Comparison of ENCODE assay signal across 9 mouse cellular contexts in genomic region chr13:49131946-49132687, GRCm38 (mm10). TPM values are rescaled to one million over a fixed set of nuclear protein-coding genes. Genes with fewer than 3 reads are reported as not detected.
DNase-seq lines count a peak whose midpoint lies in the region; ATAC-seq and TF ChIP-seq lines count a peak whose summit lies in the region.
"Had no signal": no experiment of that assay in that cellular context is flagged by ENCODE, and none has a peak within 500 bp of the region (broad histone marks: within the 10 kb centered on the region; RNA-seq: fewer than 3 reads in every experiment).

No protein-coding gene starts in this region.

- H3K27ac ChIP-seq in lung, embryonic 14.5 days (ENCODE audit: low read depth): peak overlapping the region; percentile 51; the same call in 1 of the 2 replicates
- peak overlapping the region; percentile 71 for H3K27ac ChIP-seq in hindbrain, embryonic 10.5 days
- no peak overlapping the region for H3K27ac ChIP-seq in liver, embryonic 15.5 days (replicated peaks)

- H3K4me3 ChIP-seq in lung, embryonic 14.5 days (ENCODE audit: low read depth, low read length): no peak overlapping the region
- H3K4me3 ChIP-seq in hindbrain, embryonic 10.5 days: no peak overlapping the region
- H3K4me3 ChIP-seq in liver, embryonic 15.5 days (replicated peaks): no peak overlapping the region

- H3K27me3 ChIP-seq in lung, embryonic 14.5 days (ENCODE audit: insufficient read depth, low read length): no peaks in the 10 kb centered on the region
- no peaks in the 10 kb centered on the region for H3K27me3 ChIP-seq in hindbrain, embryonic 10.5 days (ENCODE audit: insufficient read depth, poor library complexity, severe bottlenecking)
- H3K27me3 ChIP-seq in liver, embryonic 15.5 days: no peaks in the 10 kb centered on the region

- peak; percentile 11 for DNase-seq in lung, embryonic 14.5 days
- DNase-seq in lung, adult 18-20 months: no peak
- no peak for DNase-seq in hindbrain, embryonic 10.5 days (ENCODE audit: low spot score)
- peak; percentile 49 for DNase-seq in thymus, postnatal 14 days
- no peak for DNase-seq in urinary bladder, postnatal 25 days (ENCODE audit: low spot score)
- DNase-seq: lung, postnatal 10 days had no signal

- no peak overlapping the region for H3K9ac ChIP-seq in lung, embryonic 14.5 days
- H3K9ac ChIP-seq in liver, embryonic 15.5 days: no peak overlapping the region

- H3K4me2 ChIP-seq in lung, embryonic 14.5 days: no peak overlapping the region
- H3K4me2 ChIP-seq in liver, embryonic 15.5 days: no peak overlapping the region

- ATAC-seq in lung, embryonic 14.5 days (ENCODE audit: insufficient read depth): no peak
- peak; percentile 44; the same call in 1 of the 2 replicates for ATAC-seq in liver, embryonic 15.5 days (ENCODE audit: insufficient read depth)
- ATAC-seq in megakaryocyte-erythroid progenitor cell, adult 5-6 weeks (replicated peaks; ENCODE audit: low FRiP score, low TSS enrichment, poor library complexity, severe bottlenecking): no peak

- H3K4me1 ChIP-seq in lung, embryonic 14.5 days (ENCODE audit: insufficient read depth): peaks cover 3% of the 10 kb centered on the region; the same call in 1 of the 2 replicates
- peaks cover 65% of the 10 kb centered on the region for H3K4me1 ChIP-seq in hindbrain, embryonic 10.5 days (replicated peaks)
- peaks cover 19% of the 10 kb centered on the region; the same call in 1 of the 2 replicates for H3K4me1 ChIP-seq in liver, embryonic 15.5 days (replicated peaks)

- no peaks in the 10 kb centered on the region for H3K9me3 ChIP-seq in lung, embryonic 14.5 days (ENCODE audit: low read depth, low read length)
- H3K9me3 ChIP-seq in hindbrain, embryonic 10.5 days: no peaks in the 10 kb centered on the region
- no peaks in the 10 kb centered on the region for H3K9me3 ChIP-seq in liver, embryonic 15.5 days (replicated peaks)
- H3K9me3 ChIP-seq: G1E had no signal

- TF ChIP-seq CTCF in lung, embryonic 14.5 days (IDR thresholded peaks at IDR 0.05; ENCODE audit: low read depth): no peak

- H3K36me3 ChIP-seq in lung, embryonic 14.5 days (ENCODE audit: insufficient read depth): no peaks in the 10 kb centered on the region
- peaks cover 11% of the 10 kb centered on the region; the same call in 1 of the 2 replicates for H3K36me3 ChIP-seq in hindbrain, embryonic 10.5 days
- H3K36me3 ChIP-seq in liver, embryonic 15.5 days (replicated peaks): no peaks in the 10 kb centered on the region
- H3K36me3 ChIP-seq: G1E had no signal

- 52% methylated on average over 7 of the region's 7 CpGs for WGBS in lung, embryonic 14.5 days
- WGBS in hindbrain, embryonic 10.5 days: 79% methylated on average over 7 of the region's 7 CpGs
- WGBS in liver, embryonic 15.5 days (ENCODE audit: insufficient replicate concordance): 54% methylated on average over 7 of the region's 7 CpGs

RNA-seq across cellular contexts. Expression of gene Wnk2, which starts 15.7 kb away (rescaled TPM):
- 1.5 and 1.8 TPM in 2 replicates for polyA plus RNA-seq in lung, embryonic 14.5 days (2014; fragmentation: Nextera tagmentation; extraction: Ambion mirVana)
- 4.5 and 8.5 TPM in 2 replicates for polyA plus RNA-seq in hindbrain, embryonic 10.5 days (2016; fragmentation: Nextera tagmentation; extraction: Ambion mirVana)
- 0.10 and 0.21 TPM in 2 replicates for polyA plus RNA-seq in liver, embryonic 15.5 days (2015; fragmentation: Nextera tagmentation; extraction: Ambion mirVana)
- total RNA-seq in megakaryocyte-erythroid progenitor cell, adult 5-6 weeks (2014; fragmentation: Nextera tagmentation): 0.24 TPM in 1 of 2 replicates, not detected in the other
- not detected in 2 replicates for total RNA-seq in megakaryocyte-erythroid progenitor cell, adult 5-6 weeks (2017)
- polyA plus RNA-seq: G1E had no signal

RNA-seq across cellular contexts. Expression of gene Ninj1, which starts 55.2 kb away (rescaled TPM):
- polyA plus RNA-seq in lung, embryonic 14.5 days (2014; fragmentation: Nextera tagmentation; extraction: Ambion mirVana): 39.4 and 44.2 TPM in 2 replicates
- polyA plus RNA-seq in hindbrain, embryonic 10.5 days (2016; fragmentation: Nextera tagmentation; extraction: Ambion mirVana): 26.3 and 28.3 TPM in 2 replicates
- polyA plus RNA-seq in liver, embryonic 15.5 days (2015; fragmentation: Nextera tagmentation; extraction: Ambion mirVana): 48.7 and 57.1 TPM in 2 replicates
- total RNA-seq in megakaryocyte-erythroid progenitor cell, adult 5-6 weeks (2014; fragmentation: Nextera tagmentation): 34.5 and 36.1 TPM in 2 replicates
- total RNA-seq in megakaryocyte-erythroid progenitor cell, adult 5-6 weeks (2017): 18.7 and 18.9 TPM in 2 replicates

Comparison
In these comparisons a context has a peak if more than half of its experiments do, and no peak if none do; other contexts are left out.
1. DNase-seq: peak in lung, embryonic 14.5 days (single experiment) and thymus, postnatal 14 days (single experiment); none in lung, adult 18-20 months (0 of 2), hindbrain, embryonic 10.5 days (single experiment) and urinary bladder, postnatal 25 days (single experiment).